Mouse (Mus musculus): ENCODE measurements around the gene Lamtor5.

Gene Lamtor5

GRCm38 (mm10) chr3:107278479-107279269, at the start of gene Lamtor5:
Gene Lamtor5 (plus strand): TSS chr3:107278858.
- peak; percentile 75 to 86 for DNase-seq (ENCODE audit: low spot score in 2 of 2)

GRCm38 (mm10) chr3:107229221-107229620, 49.4 kb upstream of the Lamtor5 start:
- DNase-seq (ENCODE audit: low spot score in 2 of 2) = no peak

GRCm38 (mm10) chr3:107229822-107230221, 48.8 kb upstream of the Lamtor5 start:
- no peak for DNase-seq (ENCODE audit: low spot score in 2 of 2)

GRCm38 (mm10) chr3:107230527-107230926, 48.1 kb upstream of the Lamtor5 start, which contains the start of gene A630076J17Rik:
Gene A630076J17Rik (plus strand): TSS chr3:107230614.
- DNase-seq (ENCODE audit: low spot score in 2 of 2) = no peak

GRCm38 (mm10) chr3:107231202-107231601, 47.5 kb upstream of the Lamtor5 start:
- DNase-seq (ENCODE audit: low spot score in 2 of 2) = no peak

- peak; percentile 32 to 69 for DNase-seq (ENCODE audit: low spot score in 2 of 2)
These were observed 45.3 kb upstream of the Lamtor5 start for GRCm38 (mm10) chr3:107233351-107233813.

- DNase-seq (ENCODE audit: low spot score in 2 of 2) = no peak
These were observed 44.7 kb upstream of the Lamtor5 start for GRCm38 (mm10) chr3:107233945-107234344.

- no peak for DNase-seq (ENCODE audit: low spot score in 2 of 2)
These were observed 40.6 kb upstream of the Lamtor5 start for GRCm38 (mm10) chr3:107238051-107238450.

- DNase-seq (ENCODE audit: low spot score in 2 of 2) = no peak
These were observed 40.1 kb upstream of the Lamtor5 start for GRCm38 (mm10) chr3:107238471-107238980.

- no peak for DNase-seq (ENCODE audit: low spot score in 2 of 2)
These were observed 39.1 kb upstream of the Lamtor5 start, which contains the start of gene Prok1 for GRCm38 (mm10) chr3:107239607-107240006. Gene Prok1 (minus strand): TSS chr3:107239707.

GRCm38 (mm10) chr3:107241389-107242094, 37.1 kb upstream of the Lamtor5 start:
- DNase-seq (ENCODE audit: low spot score in 2 of 2) = no peak

GRCm38 (mm10) chr3:107246876-107247275, 31.8 kb upstream of the Lamtor5 start:
- DNase-seq (ENCODE audit: low spot score in 2 of 2) = no peak

GRCm38 (mm10) chr3:107249042-107249441, 29.6 kb upstream of the Lamtor5 start:
- DNase-seq (ENCODE audit: low spot score in 2 of 2) = no peak

- no peak for DNase-seq (ENCODE audit: low spot score in 2 of 2)
These were observed 28.3 kb upstream of the Lamtor5 start for GRCm38 (mm10) chr3:107250320-107250719.

GRCm38 (mm10) chr3:107252035-107252434, 26.6 kb upstream of the Lamtor5 start:
- no peak for DNase-seq (ENCODE audit: low spot score in 2 of 2)

- DNase-seq (ENCODE audit: low spot score in 2 of 2) = no peak
These were observed 24.7 kb upstream of the Lamtor5 start for GRCm38 (mm10) chr3:107253925-107254324.

- DNase-seq (ENCODE audit: low spot score in 2 of 2) = no peak
These were observed 22.7 kb upstream of the Lamtor5 start for GRCm38 (mm10) chr3:107255992-107256391.

GRCm38 (mm10) chr3:107256724-107257123, 21.9 kb upstream of the Lamtor5 start:
- no peak for DNase-seq (ENCODE audit: low spot score in 2 of 2)

GRCm38 (mm10) chr3:107257924-107258323, 20.7 kb upstream of the Lamtor5 start:
- no peak for DNase-seq (ENCODE audit: low spot score in 2 of 2)

GRCm38 (mm10) chr3:107260956-107261850, 17.5 kb upstream of the Lamtor5 start:
- DNase-seq (ENCODE audit: low spot score in 2 of 2) = no peak

- no peak for DNase-seq (ENCODE audit: low spot score in 2 of 2)
These were observed 16.9 kb upstream of the Lamtor5 start for GRCm38 (mm10) chr3:107261851-107262165.

Measured in spleen, postnatal 14 days (tissue).